Mouse (Mus musculus) ES-Bruce4 (cell line): ENCODE data around the gene Ntf3. TPM values are rescaled to one million over a fixed set of nuclear protein-coding genes. Genes with fewer than 3 reads are reported as not detected.

Experiments
- H3K27ac ChIP-seq: 2 replicates; pipeline ENCODE4 v1.5.1; 2012; ENCODE audit warnings: low read length, inconsistent platforms; ENCODE audit not compliant: insufficient read depth
- H3K27me3 ChIP-seq: 2 replicates; pipeline ENCODE4 v1.6.1; 2012; ENCODE audit warnings: mild to moderate bottlenecking, low read length, inconsistent platforms; ENCODE audit not compliant: control insufficient read depth, poor library complexity, insufficient read depth, severe bottlenecking
- H3K36me3 ChIP-seq: 2 replicates; pipeline ENCODE4 v1.6.1; 2012; ENCODE audit warnings: inconsistent platforms, mild to moderate bottlenecking, low read length, moderate library complexity; ENCODE audit not compliant: control insufficient read depth, poor library complexity, insufficient read depth, severe bottlenecking
- H3K4me1 ChIP-seq: one replicate; pipeline ENCODE4 v1.8.1; 2011; ENCODE audit warnings: low read length; ENCODE audit not compliant: control insufficient read depth, insufficient read depth
- H3K4me3 ChIP-seq: 2 replicates; pipeline ENCODE4 v1.5.1; 2011; ENCODE audit warnings: low read depth, mild to moderate bottlenecking, low read length
- H3K9ac ChIP-seq: 2 replicates; pipeline ENCODE4 v1.6.1; 2012; ENCODE audit warnings: low read depth, mild to moderate bottlenecking, inconsistent platforms; ENCODE audit not compliant: poor library complexity, severe bottlenecking
- H3K9me3 ChIP-seq: replicated peaks from 2 replicates; pipeline ENCODE4 v1.6.1; 2012; ENCODE audit warnings: mild to moderate bottlenecking, low read length, inconsistent platforms; ENCODE audit not compliant: control insufficient read depth, poor library complexity, insufficient read depth, severe bottlenecking
- CTCF ChIP-seq: IDR thresholded peaks from one replicate; pipeline ENCODE4 v1.8.1; 2011; ENCODE audit warnings: low read depth, low read length
- EP300 ChIP-seq: IDR thresholded peaks from 2 replicates; pipeline ENCODE4 v1.6.1; 2011; ENCODE audit warnings: low read depth, low read length; ENCODE audit not compliant: insufficient read depth
- POLR2A ChIP-seq: IDR thresholded peaks from one replicate; pipeline ENCODE4 v1.8.1; 2011; ENCODE audit warnings: low read length; ENCODE audit not compliant: insufficient read depth
- polyA plus RNA-seq: library from polyadenylated mRNA; stranded (reverse); fragments of >200 nt; gene quantifications from 2 replicates; pipeline ENCODE4 v1.2.4, GENCODE M21; 2011; ENCODE audit warnings: low read depth; ENCODE audit not compliant: missing spikeins, insufficient read depth, insufficient read length

The Ntf3 gene
- polyA plus RNA-seq, 1 experiment = 0.72 TPM

- H3K9ac ChIP-seq = no peak overlapping the region
- H3K27ac ChIP-seq = no peak overlapping the region
- peaks cover 3% of the 10 kb centered on the region; the same call in 1 of the 2 replicates for H3K9me3 ChIP-seq
- no peaks in the 10 kb centered on the region for H3K4me1 ChIP-seq
- H3K27me3 ChIP-seq = no peaks in the 10 kb centered on the region
- TF ChIP-seq CTCF = no peak
- TF ChIP-seq EP300 = no peak
- TF ChIP-seq POLR2A = no peak
- no peaks in the 10 kb centered on the region for H3K36me3 ChIP-seq
- H3K4me3 ChIP-seq = no peak overlapping the region
These were observed 61.5 kb downstream of the Ntf3 start for GRCm38 (mm10) chr6:126105083-126105740.

GRCm38 (mm10) chr6:126102571-126102970, 64.1 kb downstream of the Ntf3 start:
- no peaks in the 10 kb centered on the region for H3K36me3 ChIP-seq
- H3K4me1 ChIP-seq = no peaks in the 10 kb centered on the region
- H3K9ac ChIP-seq = no peak overlapping the region
- TF ChIP-seq CTCF = no peak
- TF ChIP-seq EP300 = no peak
- no peak for TF ChIP-seq POLR2A
- H3K4me3 ChIP-seq = no peak overlapping the region
- no peaks in the 10 kb centered on the region for H3K27me3 ChIP-seq
- peaks cover 12% of the 10 kb centered on the region for H3K9me3 ChIP-seq
- no peak overlapping the region for H3K27ac ChIP-seq

- TF ChIP-seq POLR2A (no peak), CTCF (no peak), EP300 (no peak)
These were observed 64.7 kb downstream of the Ntf3 start for GRCm38 (mm10) chr6:126102007-126102406.

GRCm38 (mm10) chr6:126100579-126100978, 66.1 kb downstream of the Ntf3 start:
- Histone ChIP-seq H3K4me3 (no peak overlapping the region), H3K4me1 (no peaks in the 10 kb centered on the region), H3K9me3 (peaks cover 12% of the 10 kb centered on the region), H3K36me3 (no peaks in the 10 kb centered on the region), H3K9ac (no peak overlapping the region), H3K27ac (no peak overlapping the region), H3K27me3 (no peaks in the 10 kb centered on the region)
- TF ChIP-seq EP300 (no peak), CTCF (no peak), POLR2A (no peak)

More at GRCm38 (mm10) chr6:126102007-126102406, 64.7 kb downstream of the Ntf3 start:
- Histone ChIP-seq H3K4me1 (no peaks in the 10 kb centered on the region), H3K9ac (no peak overlapping the region), H3K27ac (no peak overlapping the region), H3K36me3 (no peaks in the 10 kb centered on the region), H3K27me3 (no peaks in the 10 kb centered on the region), H3K9me3 (peaks cover 12% of the 10 kb centered on the region), H3K4me3 (no peak overlapping the region)

GRCm38 (mm10) chr6:126097471-126097870, 69.2 kb downstream of the Ntf3 start:
- Histone ChIP-seq H3K9ac (no peak overlapping the region), H3K27ac (no peak overlapping the region), H3K36me3 (no peaks in the 10 kb centered on the region), H3K9me3 (peaks cover 12% of the 10 kb centered on the region), H3K27me3 (no peaks in the 10 kb centered on the region), H3K4me3 (no peak overlapping the region), H3K4me1 (no peaks in the 10 kb centered on the region)
- TF ChIP-seq CTCF (no peak), POLR2A (no peak), EP300 (no peak)

- Histone ChIP-seq H3K4me1 (no peaks in the 10 kb centered on the region), H3K4me3 (no peak overlapping the region), H3K27me3 (no peaks in the 10 kb centered on the region), H3K36me3 (no peaks in the 10 kb centered on the region), H3K9ac (no peak overlapping the region), H3K27ac (no peak overlapping the region), H3K9me3 (peaks cover 12% of the 10 kb centered on the region)
- no peak for TF ChIP-seq POLR2A
These were observed 70.6 kb downstream of the Ntf3 start for GRCm38 (mm10) chr6:126096085-126096484.
